Mouse (Mus musculus) CH12.LX (cell line): Measurements from ENCODE around the gene Rprd1b.

ENCODE experiments used
- CHD2 ChIP-seq: IDR thresholded peaks from 2 replicates; pipeline ENCODE4 v1.6.1; 2011; ENCODE audit warnings: low read length, improper control_type of control experiment
- EP300 ChIP-seq: IDR thresholded peaks from 2 replicates; pipeline ENCODE4 v1.6.1; 2011; ENCODE audit warnings: low read length, improper control_type of control experiment
- JUN ChIP-seq: IDR thresholded peaks from 2 replicates; pipeline ENCODE4 v1.6.1; 2011; ENCODE audit warnings: low read depth, mild to moderate bottlenecking, low read length, improper control_type of control experiment, moderate library complexity; ENCODE audit not compliant: insufficient read depth
- MXI1 ChIP-seq: IDR thresholded peaks from 2 replicates; pipeline ENCODE4 v1.6.1; 2011; ENCODE audit warnings: mild to moderate bottlenecking, low read depth, low read length, improper control_type of control experiment
- MYC ChIP-seq: IDR thresholded peaks from 2 replicates; pipeline ENCODE4 v1.6.1; 2011; ENCODE audit warnings: low read depth, mild to moderate bottlenecking, improper control_type of control experiment, low read length
- POLR2A ChIP-seq: IDR thresholded peaks from 2 replicates; pipeline ENCODE4 v1.6.1; 2011; ENCODE audit warnings: low read depth, mild to moderate bottlenecking, improper control_type of control experiment, low read length
- POLR2AphosphoS2 ChIP-seq: IDR thresholded peaks from 2 replicates; pipeline ENCODE4 v1.6.1; 2011; ENCODE audit warnings: low read depth, low read length, improper control_type of control experiment
- RAD21 ChIP-seq: IDR thresholded peaks from 2 replicates; pipeline ENCODE4 v1.6.1; 2011; ENCODE audit warnings: low read depth, mild to moderate bottlenecking, low read length, improper control_type of control experiment, moderate library complexity
- RCOR1 ChIP-seq: conservative IDR thresholded peaks from 2 replicates; pipeline ENCODE4 v1.6.1; 2012; ENCODE audit warnings: low read depth, mild to moderate bottlenecking, inconsistent platforms, low read length, improper control_type of control experiment
- UBTF ChIP-seq: IDR thresholded peaks from 2 replicates; pipeline ENCODE4 v1.6.1; 2012; ENCODE audit warnings: low read depth, mild to moderate bottlenecking, inconsistent platforms, low read length, improper control_type of control experiment, moderate library complexity
- USF1 ChIP-seq: IDR thresholded peaks from 2 replicates; pipeline ENCODE4 v1.6.1; 2014; ENCODE audit warnings: low read depth, mild to moderate bottlenecking, inconsistent platforms, low read length, improper control_type of control experiment

DNA sequence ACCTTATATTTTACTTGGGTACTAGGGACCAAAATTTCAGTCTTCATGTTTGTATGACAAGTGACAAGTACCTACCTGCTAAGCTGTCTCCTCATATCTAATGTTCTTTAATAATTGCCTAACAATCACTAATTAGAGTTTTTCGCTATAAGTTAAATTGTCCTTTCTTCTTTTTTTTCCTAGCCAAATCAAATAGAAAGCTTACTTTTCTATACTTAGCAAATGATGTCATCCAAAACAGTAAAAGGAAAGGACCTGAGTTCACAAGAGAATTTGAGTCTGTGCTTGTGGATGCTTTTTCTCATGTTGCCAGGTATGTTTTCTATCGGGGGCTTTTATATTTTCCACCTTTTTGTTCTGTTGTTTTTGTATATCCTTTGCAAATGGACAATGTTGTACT, 7.5 kb downstream of the Rprd1b start:
- TF ChIP-seq USF1 (no peak), MYC (no peak), RCOR1 (no peak), POLR2A (no peak), CHD2 (no peak), EP300 (no peak), UBTF (no peak), JUN (peak; percentile 62), MXI1 (no peak), RAD21 (no peak), POLR2AphosphoS2 (no peak)
